Mouse (Mus musculus): Measurements from ENCODE around the gene Slc25a4.
"Not testable (repeated sequence)": the region's sequence is repeated elsewhere in the genome, so short reads cannot be mapped to it uniquely, and the experiment has no call there.

Slc25a4 gene

DNA sequence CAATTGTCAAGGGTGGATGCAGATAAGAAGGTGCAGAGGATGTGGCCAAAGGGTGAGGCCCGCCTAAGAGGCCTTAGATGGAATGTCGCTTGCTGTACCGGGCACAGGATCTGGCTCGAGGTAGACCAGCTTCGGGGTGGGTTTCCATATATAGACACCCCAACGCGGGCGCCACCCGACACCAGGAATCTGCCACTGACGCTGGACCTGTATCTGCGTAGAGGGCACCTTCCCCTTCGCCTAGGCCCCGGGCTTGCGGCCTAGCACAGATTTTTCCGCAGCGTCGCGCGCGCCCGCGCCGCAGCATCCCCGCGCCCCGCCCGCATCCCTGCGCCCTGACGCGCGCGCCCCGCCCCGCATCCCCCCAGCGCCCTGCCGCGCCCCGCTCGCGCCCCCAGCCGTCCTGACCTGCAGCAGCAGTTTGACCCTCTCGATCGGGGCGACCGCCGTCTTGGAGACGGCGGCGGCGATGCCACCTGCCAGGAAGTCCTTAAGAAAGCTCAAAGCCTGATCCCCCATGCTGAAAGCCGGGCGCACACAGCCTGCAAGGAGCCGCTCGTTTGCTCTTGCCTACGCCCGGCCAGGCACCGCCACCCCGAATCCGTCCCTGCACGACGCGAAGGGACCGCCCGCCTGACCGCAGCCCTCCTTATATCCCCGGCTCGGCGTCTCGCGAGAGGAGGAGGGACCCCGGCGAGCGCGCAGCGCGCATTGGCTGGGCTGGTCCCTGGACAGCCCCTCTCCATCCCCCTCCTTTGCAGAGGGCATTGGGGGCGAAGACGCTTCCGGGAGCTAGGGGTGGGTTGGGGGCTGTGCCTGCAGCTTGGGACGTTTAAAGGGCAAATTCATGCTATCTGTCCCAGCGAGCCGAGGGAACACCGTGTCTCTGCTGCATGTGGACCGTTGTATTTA is at the start of gene Slc25a4:
Gene Slc25a4, minus strand, starts transcription at position 881 of the 912 bp plus-strand sequence.
- peak; percentile 92 for DNase-seq (ENCODE audit: low read depth)

DNA sequence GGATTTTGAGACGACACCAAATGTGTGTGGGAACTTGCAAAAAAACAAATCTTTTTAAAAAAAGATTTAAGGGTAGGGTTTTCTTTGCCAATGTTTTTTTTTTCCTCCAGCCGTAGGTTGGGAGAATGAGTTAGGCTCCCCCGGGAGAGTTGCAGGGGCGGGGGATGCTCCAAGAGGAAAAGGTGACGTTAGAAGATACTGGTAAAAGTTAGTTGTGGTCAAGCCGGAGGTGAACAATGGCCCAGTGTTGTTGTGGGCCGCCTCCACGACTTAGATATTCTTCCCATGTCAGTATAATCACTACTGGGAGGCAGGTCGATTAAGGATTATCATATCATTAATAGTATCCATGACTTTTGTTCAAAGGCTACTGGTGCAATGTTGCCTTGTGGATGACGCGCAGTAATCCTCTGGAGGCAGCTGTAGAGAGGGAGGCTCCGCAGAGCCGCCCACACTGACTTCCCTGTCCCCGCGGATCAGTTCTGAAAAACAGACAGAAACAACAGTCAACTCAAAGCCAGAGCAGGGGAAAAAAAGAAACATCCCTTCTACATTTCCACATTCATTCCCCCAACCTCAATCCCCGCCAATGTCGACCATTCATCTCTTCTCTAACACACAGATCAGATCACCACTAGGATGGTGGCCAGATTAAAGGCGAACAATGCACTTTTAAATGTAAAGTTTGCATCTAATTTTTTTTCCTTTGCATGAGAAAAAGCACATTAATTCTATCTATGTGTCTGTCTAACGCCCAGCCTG is 47.0 kb upstream of the Slc25a4 start:
- DNase-seq (ENCODE audit: low read depth): no peak

DNA sequence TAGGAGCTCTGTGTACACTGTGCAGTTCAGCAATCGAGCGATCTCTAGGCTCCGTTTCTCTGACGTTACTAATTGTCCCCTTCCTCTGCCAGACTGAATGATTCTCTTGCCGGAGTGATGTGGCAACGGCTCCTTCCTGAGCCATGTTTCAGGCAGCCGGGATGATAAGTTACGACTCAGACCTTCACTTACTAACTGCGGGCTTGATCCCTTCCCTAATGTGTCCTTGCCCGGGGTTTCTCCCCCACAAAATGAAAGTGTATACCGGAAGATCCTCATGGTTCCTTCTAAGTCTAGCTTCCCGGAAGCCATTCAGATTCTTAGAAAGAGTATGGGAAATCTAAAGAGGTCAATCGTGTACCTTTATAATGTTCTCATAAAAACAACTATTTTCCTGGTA is 41.4 kb upstream of the Slc25a4 start:
- no peak for DNase-seq (ENCODE audit: low read depth)

DNA sequence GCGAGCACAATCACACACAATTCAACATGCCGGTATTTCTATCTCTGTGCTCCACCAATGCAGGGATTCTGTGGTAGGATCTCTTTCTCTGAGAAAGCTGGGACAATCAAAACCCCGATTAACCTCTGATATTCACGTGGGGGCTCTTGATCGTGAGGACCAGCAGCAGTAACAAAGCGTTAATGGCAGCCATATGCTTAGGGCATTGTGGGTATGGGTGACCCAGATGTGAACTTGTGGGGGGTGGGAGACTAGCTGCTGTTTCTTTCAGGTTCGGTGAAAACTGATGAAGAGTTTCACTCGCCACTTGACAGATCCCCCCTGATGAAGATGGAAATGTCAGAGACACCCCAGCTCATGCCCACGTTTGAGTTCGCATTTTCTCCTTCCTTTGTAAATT is 40.5 kb upstream of the Slc25a4 start:
- DNase-seq (ENCODE audit: low read depth): no peak

DNA sequence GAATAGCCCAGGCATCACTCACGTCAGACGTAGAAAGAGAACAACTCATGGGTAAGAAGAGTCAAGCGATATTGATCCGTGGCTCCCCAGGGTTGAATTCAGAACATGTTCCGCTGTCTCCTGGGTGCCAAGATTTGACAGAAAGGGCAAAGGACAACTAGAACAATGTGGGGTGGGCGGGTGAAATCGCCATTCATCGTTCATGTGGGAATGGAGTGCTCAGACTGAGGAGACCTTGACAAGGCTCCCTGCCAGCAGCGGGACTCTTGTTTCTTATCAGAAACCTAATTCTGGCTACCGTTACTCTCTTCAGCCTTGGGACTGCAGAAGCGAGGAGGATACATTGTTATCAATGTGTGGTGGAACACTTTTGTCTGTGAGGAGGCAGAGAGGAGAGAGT is 35.3 kb upstream of the Slc25a4 start:
- DNase-seq (ENCODE audit: low read depth): no peak

DNA sequence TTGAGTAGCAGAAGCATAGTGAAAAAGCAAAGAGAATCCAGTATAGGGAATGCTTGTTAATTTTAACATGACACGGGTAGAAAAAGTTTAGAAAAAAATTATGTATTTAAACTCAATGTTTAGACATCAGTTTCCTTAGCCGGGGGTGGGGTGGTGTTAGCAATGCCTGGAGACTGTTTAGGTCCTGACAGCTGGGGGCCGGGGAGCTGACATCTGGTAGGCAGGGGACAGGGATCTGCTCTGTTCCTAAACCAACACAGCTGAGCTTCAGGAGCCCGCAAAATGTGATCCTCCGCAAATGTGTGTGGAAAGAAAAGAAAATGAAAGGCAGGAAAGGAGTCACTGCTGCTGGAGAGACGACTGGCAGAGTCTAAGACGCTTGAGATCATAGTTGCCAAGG is 31.9 kb upstream of the Slc25a4 start:
- DNase-seq (ENCODE audit: low read depth): no peak

DNA sequence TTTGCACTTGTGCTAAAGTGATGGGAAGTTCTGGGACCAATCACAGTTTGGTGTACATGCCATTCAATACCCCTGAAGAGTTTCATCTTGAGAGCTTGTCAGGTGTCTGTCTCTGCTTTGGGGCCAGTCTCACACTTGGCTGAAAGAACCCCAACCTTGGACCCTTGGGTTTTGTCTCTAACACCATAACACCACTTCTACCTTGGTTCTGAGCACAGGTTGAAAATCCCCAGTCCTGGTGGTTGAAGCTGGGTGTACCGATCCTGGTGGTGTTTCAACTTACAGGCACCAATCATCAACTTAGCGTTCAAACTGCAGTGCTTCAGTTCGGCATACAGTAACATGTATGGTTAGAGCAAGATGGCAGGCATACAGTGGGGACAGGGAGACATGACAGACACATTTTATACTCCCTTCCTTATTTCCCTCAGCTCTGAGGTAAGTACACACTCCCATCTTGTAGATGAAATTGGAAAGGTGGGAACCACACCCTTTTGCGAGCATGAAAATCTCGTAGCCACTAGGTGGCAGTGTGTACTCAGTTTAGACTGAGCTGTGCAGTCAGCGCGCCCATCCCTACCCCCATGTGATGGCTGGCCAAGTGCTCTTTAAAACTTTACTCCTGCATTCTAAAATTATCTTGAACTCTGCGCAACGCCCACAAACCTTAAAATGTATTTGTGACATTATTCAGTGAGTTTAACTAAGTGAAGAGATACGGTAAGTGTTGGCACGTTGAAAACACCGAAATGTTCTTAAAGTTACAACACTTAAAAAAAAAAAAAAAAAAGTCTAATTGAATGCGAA is 30.7 kb upstream of the Slc25a4 start:
- peak; percentile 85 for DNase-seq (ENCODE audit: low read depth)

DNA sequence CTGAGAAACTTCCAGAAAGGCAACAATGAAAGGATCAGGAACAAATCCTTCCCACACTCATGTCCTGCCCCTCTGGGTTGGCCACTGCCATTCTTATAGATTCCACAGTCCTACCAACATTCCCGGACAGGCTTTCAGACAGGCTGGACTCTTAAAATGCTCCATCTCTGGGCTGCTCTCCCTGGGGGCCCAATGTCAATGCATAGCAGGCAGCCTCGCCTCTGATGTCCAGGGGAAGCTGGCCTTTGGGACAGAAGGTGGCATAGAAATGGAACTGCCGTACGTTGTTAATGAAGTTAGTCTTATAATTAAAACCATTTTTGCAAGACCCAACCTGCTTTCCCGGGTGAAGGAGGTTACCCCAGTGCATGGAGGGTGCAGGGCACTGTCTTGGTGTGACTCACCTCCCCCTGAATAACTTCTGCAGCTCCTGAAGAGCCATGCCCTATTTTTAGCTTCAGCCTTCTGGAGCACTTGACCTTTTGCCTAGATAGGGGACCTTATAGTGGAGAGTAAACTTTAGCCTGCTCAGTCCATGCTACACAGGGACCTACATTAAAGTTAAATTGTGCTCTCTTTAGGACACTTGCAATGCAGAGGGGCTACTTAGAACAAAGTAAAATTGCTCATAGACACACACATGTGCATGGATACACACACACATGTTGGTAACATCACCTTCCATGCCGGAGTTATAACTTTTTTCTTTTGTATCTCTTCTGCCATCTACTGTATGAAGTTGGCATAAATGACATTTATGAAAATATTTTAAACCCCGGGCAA is 25.5 kb upstream of the Slc25a4 start:
- peak; percentile 74 for DNase-seq (ENCODE audit: low read depth)

DNA sequence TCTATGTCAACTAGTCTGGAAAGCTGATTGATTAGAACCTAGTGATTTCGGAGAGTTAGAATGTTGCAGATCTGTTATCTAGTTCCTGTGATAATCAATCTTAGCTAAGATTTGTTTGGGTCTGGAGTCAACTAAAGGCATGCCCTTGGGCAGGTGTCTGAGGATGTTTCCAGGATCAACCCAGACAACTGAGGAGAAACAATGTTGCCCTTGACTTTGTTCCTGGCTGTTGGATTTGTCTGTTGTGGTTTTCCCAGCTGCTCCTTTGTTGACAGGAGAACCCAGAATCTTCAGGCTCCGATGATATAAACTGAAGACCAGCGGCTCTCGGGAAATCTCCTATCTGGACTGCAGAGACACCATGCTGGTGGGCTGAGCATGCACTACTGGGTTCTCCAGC is 23.7 kb upstream of the Slc25a4 start:
- no peak for DNase-seq (ENCODE audit: low read depth)

DNA sequence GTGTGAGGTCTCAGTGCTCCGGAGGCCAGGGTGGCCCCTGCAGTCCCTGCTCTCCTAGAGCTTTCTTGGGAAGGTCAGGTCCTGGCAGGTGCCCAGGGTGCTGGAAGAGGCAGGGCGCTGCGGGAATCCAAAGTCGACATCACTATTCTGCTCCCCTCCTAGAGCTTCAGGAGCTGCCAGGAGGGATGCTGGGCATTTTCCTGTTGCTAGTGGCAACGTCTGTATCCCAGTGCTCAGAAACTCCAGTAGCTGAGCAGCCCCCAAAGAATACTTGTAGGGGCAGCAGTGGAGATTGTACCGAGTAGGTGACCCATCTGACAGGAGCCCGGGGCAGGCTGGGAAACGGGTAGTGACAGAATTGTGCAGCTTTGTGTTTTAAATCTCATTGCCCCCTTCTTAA is 21.7 kb upstream of the Slc25a4 start:
- DNase-seq (ENCODE audit: low read depth): no peak

DNA sequence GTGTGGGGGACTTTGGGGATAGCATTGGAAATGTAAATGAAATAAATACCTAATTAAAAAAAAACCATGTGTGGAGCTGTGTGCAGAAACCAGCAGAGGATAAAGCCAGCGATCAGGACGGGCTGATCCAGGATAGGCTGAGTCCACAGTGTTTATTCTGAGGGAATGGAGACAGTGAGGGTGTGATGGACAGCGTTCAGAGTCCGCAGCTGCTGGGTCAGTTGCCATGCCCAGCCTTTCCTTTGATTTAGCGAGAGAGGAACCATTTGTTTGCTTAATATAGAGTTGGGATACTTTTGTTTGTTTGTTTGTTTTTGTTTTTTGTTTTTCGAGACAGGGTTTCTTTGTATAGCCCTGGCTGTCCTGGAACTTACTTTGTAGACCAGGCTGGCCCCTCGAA is 20.9 kb upstream of the Slc25a4 start:
- DNase-seq (ENCODE audit: low read depth): not testable (repeated sequence)

DNA sequence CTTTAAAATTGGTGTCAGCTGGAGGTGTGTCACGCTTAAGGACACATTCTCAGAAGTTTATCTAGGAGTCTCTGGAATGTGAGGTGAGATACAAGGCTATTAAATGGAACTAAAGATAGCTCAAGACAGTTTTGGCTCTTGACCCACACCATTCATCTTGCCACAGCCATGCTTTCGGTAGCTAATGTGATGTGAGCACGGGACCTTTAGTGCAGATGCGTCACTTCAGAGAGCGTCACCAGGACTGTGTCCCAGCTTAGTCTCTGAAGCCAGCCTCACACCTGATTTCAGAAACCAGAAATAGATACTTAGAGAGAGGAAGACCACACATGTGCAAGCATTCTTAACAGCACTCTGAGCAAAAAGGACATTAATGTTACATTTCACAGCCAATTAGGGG is 15.5 kb upstream of the Slc25a4 start:
- DNase-seq (ENCODE audit: low read depth): no peak

DNA sequence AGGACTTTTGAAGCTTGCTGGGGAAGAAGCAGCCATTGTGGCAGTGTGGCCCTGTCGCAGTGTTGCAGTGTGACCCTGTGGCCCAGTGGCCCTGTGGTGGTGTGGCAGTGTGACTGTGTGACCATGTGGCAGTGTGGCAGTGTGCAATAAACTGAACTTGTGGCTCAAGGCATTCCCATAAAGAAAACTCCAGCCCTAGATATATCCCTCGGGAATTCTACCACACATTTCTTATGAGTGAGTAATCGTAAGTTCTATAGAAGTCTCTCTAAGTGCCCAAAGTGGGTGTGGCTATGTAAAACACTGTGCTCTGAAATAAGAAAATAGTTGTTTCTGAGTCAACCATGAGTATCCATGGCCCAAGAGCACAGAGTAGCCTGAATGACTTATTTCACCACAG is 14.4 kb upstream of the Slc25a4 start:
- no peak for DNase-seq (ENCODE audit: low read depth)

DNA sequence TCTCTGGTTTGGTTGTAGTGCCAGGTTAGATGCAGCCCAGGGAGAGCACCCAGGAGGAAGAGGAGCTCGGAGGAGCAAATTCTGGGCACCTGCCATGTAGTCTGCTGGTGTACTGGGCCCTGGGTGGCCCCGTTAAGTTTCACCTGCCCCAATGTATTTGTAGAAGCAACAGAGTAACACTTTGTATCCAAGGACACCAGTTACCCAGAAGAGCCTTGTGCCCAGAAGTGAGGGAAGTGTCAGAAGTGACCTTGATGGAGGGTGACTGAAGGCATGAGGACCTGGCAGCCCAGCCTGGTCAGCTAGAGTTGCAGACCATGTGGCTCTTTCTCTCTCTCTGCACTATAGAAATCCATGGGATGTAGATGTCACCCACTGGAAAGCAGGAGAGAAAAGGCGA is 9.5 kb upstream of the Slc25a4 start:
- DNase-seq (ENCODE audit: low read depth): no peak

DNA sequence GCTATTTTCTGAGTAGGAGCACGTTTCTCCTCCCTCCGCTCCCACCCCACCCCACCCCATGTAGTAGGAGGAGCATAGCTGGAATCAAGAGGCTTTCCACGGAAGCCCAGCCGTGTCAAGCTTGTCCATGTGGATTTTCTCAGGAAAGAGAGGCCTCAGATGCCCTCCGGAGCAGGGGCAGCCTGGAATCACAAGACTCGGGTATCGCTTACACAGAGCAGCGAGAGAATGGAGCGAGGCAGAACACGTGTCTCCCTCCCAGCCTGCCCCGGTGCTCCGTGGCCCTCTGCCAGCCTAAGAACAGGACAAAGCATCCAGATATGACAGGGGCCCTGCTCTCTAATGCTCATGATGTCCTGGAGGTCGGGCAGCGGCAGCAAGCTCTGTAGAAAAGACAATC is 5.8 kb upstream of the Slc25a4 start:
- no peak for DNase-seq (ENCODE audit: low read depth)

DNA sequence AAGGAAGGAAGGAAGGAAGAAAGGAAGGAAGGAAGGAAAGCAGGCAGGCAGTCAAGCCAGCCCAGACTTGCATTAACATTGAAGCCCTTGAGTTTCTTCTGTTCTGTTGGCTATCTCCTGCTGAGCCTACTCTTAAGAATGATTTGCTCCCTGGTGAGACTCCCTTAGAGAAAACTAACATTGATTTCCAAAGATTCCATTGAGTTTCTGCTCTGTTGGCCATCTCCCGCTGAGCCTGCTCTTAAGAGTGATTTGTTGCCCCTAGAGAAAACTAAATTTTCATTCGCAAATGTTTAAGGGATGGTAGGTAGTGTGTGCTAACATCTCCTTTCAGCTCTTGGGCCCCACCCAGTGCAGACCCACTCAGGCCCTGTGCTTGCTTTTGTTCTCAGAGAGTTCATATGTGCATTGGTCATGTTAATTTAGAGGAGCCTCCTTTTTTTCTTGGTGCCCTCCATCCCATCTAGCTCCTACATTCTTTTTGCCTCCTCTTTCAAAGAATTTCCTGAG is 2.9 kb upstream of the Slc25a4 start:
- DNase-seq (ENCODE audit: low read depth): no peak

DNA sequence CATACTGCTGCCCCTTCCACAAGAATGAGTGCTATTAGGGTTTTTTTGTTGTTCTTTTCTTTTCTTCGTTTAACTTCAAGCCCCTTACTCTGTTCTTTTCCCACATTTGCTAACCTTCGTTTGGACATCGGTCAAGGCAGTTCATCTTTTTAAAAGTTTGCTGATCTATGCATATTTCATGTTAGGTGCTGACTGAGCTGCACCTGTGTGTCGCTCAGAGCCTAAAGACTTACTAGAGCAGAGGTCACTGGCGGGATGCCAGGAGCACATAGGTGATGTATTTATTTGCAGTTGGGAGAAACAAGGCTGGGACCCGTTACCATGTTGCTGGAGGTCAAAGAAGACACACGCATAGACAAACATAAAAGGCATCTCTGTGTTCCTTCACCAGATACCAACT is 1.1 kb upstream of the Slc25a4 start:
- no peak for DNase-seq (ENCODE audit: low read depth)

DNA sequence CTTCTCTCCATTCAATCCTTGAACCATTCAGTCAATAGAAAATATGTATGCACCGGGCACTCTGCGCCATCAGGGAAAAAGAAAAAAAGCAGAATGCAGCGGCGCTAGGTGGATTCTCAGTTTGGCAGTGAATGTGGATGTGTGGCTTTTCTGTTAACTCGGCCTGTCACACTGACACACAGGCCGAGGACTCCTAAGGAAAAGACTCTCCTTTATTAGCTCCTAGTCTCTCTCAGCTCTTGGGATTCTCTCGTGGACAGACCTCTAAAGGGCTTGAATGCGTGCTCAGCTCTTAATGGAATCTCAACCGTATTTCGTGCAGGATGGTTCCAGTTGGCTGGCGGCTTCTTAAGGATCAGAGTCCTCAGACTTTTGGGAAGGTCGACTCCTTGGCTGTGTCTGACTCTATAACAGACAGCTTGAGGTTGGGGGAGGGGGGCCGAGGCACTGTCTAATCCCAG is 557 bp upstream of the Slc25a4 start:
- DNase-seq (ENCODE audit: low read depth): no peak

DNA sequence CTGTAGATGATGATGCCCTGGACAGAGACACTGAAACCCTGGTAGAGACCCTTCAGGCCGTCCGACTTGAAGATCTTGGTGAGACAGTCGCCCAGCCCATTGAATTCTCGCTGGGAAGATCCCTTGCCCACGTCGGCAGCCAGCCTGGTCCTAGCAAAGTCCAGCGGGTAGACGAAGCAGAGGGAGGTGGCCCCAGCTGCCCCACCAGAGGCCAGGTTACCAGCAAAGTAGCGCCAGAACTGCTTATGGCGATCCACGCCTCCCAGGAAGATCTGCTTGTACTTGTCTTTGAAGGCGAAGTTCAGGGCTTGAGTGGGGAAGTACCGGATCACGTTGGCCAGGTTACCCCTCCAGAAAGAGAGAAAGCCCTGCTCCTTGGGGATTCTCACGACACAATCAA is 2.0 kb downstream of the Slc25a4 start:
- no peak for DNase-seq (ENCODE audit: low read depth)

DNA sequence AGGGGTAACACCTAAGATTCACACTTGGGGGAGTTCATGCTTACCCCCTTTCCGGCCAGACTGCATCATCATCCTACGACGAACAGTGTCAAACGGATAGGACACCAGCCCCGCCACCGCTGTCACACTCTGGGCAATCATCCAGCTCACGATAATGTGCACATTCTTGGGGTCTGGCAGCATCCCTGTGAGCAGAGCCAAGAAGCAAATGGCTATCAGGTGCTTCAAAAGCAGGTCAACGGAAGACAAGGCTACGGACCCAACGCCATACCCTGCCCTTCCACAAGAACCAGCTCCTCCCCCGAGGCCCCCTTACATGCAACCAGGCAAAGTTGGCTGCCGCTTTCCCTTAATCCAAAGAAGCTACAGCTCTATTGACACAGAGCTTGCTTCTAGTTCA is 2.7 kb downstream of the Slc25a4 start:
- no peak for DNase-seq (ENCODE audit: low read depth)

DNA sequence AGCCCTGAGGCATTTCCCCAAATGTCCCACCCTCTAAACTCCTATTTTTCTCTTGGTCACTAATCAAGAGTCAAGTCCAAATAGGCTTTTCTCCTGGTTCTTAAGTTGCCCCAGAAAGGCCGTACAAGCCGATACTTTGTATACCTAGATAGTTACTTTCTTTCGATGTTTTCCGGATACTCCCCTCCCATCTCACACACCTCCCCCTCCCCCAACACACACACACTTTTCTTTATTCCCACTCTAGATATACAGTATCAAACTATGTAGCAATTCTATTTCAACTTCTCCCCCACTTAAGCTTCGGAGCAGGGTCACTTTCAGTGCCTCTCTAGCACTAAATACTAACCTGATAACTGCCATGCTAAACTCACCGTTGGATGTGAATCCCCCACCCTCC is 5.0 kb downstream of the Slc25a4 start:
- no peak for DNase-seq (ENCODE audit: low read depth)
